Mouse (Mus musculus) limb, embryonic 14.5 days (tissue): ENCODE data around the gene Snrnp27. TPM values are rescaled to one million over a fixed set of nuclear protein-coding genes. Genes with fewer than 3 reads are reported as not detected.

Source experiments
- ATAC-seq: fragments of 200-750 bp; cut with Nextera tagmentation; 2 replicates; pipeline ENCODE4 v1.8.0; 2017; ENCODE audit warnings: low read depth, moderate number of reproducible peaks, moderate TSS enrichment; ENCODE audit not compliant: low FRiP score
- DNase-seq: peaks from one replicate; pipeline ENCODE4 v3.0.0-alpha.2; 2015; ENCODE audit warnings: low spot score
- H3K27ac ChIP-seq: fragments of 300-500 bp; sonication (generic); replicated peaks from 2 replicates; pipeline ENCODE4 v1.5.1; 2014; ENCODE audit warnings: low read depth, mild to moderate bottlenecking, low read length, moderate library complexity, mixed read lengths
- H3K27me3 ChIP-seq: fragments of 300-500 bp; sonication (generic); 2 replicates; pipeline ENCODE4 v1.6.1; 2014; ENCODE audit warnings: low read length, mixed read lengths; ENCODE audit not compliant: control insufficient read depth, insufficient read depth
- H3K36me3 ChIP-seq: fragments of 300-500 bp; sonication (generic); 2 replicates; pipeline ENCODE4 v1.6.1; 2014; ENCODE audit warnings: mild to moderate bottlenecking, low read length, moderate library complexity, mixed read lengths; ENCODE audit not compliant: control insufficient read depth, insufficient read depth
- H3K4me1 ChIP-seq: fragments of 300-500 bp; sonication (generic); 2 replicates; pipeline ENCODE4 v1.6.1; 2014; ENCODE audit warnings: antibody characterized with exemption, low read length, mixed read lengths; ENCODE audit not compliant: control insufficient read depth, insufficient read depth
- H3K4me2 ChIP-seq: fragments of 300-500 bp; sonication (generic); replicated peaks from 2 replicates; pipeline ENCODE4 v1.6.1; 2014; ENCODE audit warnings: low read depth, mild to moderate bottlenecking, low read length, moderate library complexity; ENCODE audit not compliant: severe bottlenecking
- H3K4me3 ChIP-seq: fragments of 300-500 bp; sonication (generic); replicated peaks from 2 replicates; pipeline ENCODE4 v1.5.1; 2014; ENCODE audit warnings: low read length
- H3K9ac ChIP-seq: fragments of 300-500 bp; sonication (generic); 2 replicates; pipeline ENCODE4 v1.6.1; 2014; ENCODE audit warnings: mild to moderate bottlenecking, low read depth, low read length, moderate library complexity; ENCODE audit not compliant: severe bottlenecking
- H3K9me3 ChIP-seq: fragments of 300-500 bp; sonication (generic); 2 replicates; pipeline ENCODE4 v1.6.1; 2016; ENCODE audit warnings: low read length; ENCODE audit not compliant: control insufficient read depth
- POLR2A ChIP-seq: fragments of 200-500 bp; IDR thresholded peaks from 2 replicates; pipeline ENCODE4 v1.8.0; 2012; ENCODE audit warnings: inconsistent platforms, mild to moderate bottlenecking, moderate library complexity, borderline replicate concordance; ENCODE audit not compliant: insufficient read depth, insufficient read length; ENCODE audit errors: extremely low read depth
- WGBS: fragments of 180-500 bp; shearing (Covaris S2); extraction: QIAGEN DNeasy Blood & Tissue Kit; methylation state at CpG from one replicate; pipeline ENCODE4 v1.1.7; 2014; 5-methylcytosine and 5-hydroxymethylcytosine counted together
- polyA plus RNA-seq, 2 experiments: library from polyadenylated mRNA; depleted of rRNA in 1 of 2; stranded (reverse) in 1 of 2; unstranded in 1 of 2; fragments of >200 nt; fragmentation: Nextera tagmentation in 1 of 2; extraction: Ambion mirVana in 1 of 2; gene quantifications; 2 replicates each; pipeline versions ENCODE4 v1.2.1 to v1.2.3; 2012 to 2014

Snrnp27 gene
- polyA plus RNA-seq, 2 experiments: 64.8 to 115 TPM

DNA sequence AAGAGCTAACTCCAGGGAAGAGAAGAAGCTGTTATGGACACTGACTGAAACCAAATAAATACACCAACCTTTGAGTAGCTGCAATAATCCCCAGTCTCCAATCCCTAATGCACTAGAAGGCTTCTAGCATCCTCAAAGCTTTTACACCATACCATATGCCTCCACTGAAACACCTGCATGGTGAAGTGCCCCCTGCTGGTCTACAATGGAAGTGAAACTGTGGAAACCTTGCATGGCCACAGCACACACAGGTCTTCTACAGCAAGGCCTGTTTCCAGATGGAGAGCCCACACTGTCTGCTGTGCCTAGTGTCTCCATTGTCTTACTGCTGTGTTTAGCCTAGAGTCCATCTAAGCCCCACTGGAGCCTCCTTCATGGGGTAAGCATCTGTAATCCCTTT is 10.1 kb upstream of the Snrnp27 start:
- no peak for ATAC-seq
- no peak for TF ChIP-seq POLR2A
- H3K27me3 ChIP-seq: no peaks in the 10 kb centered on the region
- H3K9ac ChIP-seq: no peak overlapping the region
- no peak overlapping the region for H3K4me2 ChIP-seq
- H3K4me1 ChIP-seq: no peaks in the 10 kb centered on the region
- no peak overlapping the region for H3K4me3 ChIP-seq
- H3K36me3 ChIP-seq: peaks cover 57% of the 10 kb centered on the region
- H3K9me3 ChIP-seq: no peaks in the 10 kb centered on the region
- H3K27ac ChIP-seq: no peak overlapping the region
- no peak for DNase-seq

GRCm38 (mm10) chr6:86689671-86690070 is 5.3 kb upstream of the Snrnp27 start:
- no peak overlapping the region for H3K27ac ChIP-seq
- no peak overlapping the region for H3K4me2 ChIP-seq
- H3K27me3 ChIP-seq: no peaks in the 10 kb centered on the region
- ATAC-seq: no peak
- H3K36me3 ChIP-seq: peaks cover 23% of the 10 kb centered on the region
- no peak for TF ChIP-seq POLR2A
- no peak overlapping the region for H3K9ac ChIP-seq
- 92% methylated on average over 3 of the region's 3 CpGs for WGBS
- no peak overlapping the region for H3K4me3 ChIP-seq
- no peaks in the 10 kb centered on the region for H3K9me3 ChIP-seq
- no peaks in the 10 kb centered on the region for H3K4me1 ChIP-seq
- DNase-seq: no peak

GRCm38 (mm10) chr6:86686971-86687370 is 2.6 kb upstream of the Snrnp27 start:
- no peak overlapping the region for H3K9ac ChIP-seq
- no peaks in the 10 kb centered on the region for H3K27me3 ChIP-seq
- ATAC-seq: no peak
- whole genome bisulfite sequencing: 55% methylated on average over 1 of the region's 1 CpGs
- H3K9me3 ChIP-seq: no peaks in the 10 kb centered on the region
- H3K4me1 ChIP-seq: peaks cover 4% of the 10 kb centered on the region; the same call in 1 of the 2 replicates
- no peak overlapping the region for H3K4me2 ChIP-seq
- peaks cover 28% of the 10 kb centered on the region for H3K36me3 ChIP-seq
- DNase-seq: no peak
- no peak for TF ChIP-seq POLR2A
- H3K27ac ChIP-seq: no peak overlapping the region
- no peak overlapping the region for H3K4me3 ChIP-seq

GRCm38 (mm10) chr6:86684655-86685011 is 311 bp upstream of the Snrnp27 start:
- Histone ChIP-seq H3K4me1 (peaks cover 4% of the 10 kb centered on the region; the same call in 1 of the 2 replicates), H3K27me3 (no peaks in the 10 kb centered on the region), H3K9ac (peak overlapping the region; percentile 82), H3K36me3 (peaks cover 31% of the 10 kb centered on the region), H3K9me3 (no peaks in the 10 kb centered on the region), H3K4me2 (peak overlapping the region; percentile 76), H3K4me3 (peak overlapping the region; percentile 83), H3K27ac (peak overlapping the region; percentile 67)
- no peak for DNase-seq
- no peak for TF ChIP-seq POLR2A
- WGBS: 39% methylated on average over 12 of the region's 12 CpGs
- ATAC-seq: peak; percentile 32

- H3K4me2 ChIP-seq: no peak overlapping the region
- no peak overlapping the region for H3K27ac ChIP-seq
- no peaks in the 10 kb centered on the region for H3K27me3 ChIP-seq
- H3K4me1 ChIP-seq: peaks cover 4% of the 10 kb centered on the region; the same call in 1 of the 2 replicates
- DNase-seq (no peak), ATAC-seq (no peak)
- 91% methylated on average over 3 of the region's 3 CpGs for WGBS
- H3K9me3 ChIP-seq: no peaks in the 10 kb centered on the region
- no peak overlapping the region for H3K4me3 ChIP-seq
- no peak for TF ChIP-seq POLR2A
- peaks cover 63% of the 10 kb centered on the region for H3K36me3 ChIP-seq
- no peak overlapping the region for H3K9ac ChIP-seq
Measured at GRCm38 (mm10) chr6:86681289-86681688, 3.0 kb downstream of the Snrnp27 start.

DNA sequence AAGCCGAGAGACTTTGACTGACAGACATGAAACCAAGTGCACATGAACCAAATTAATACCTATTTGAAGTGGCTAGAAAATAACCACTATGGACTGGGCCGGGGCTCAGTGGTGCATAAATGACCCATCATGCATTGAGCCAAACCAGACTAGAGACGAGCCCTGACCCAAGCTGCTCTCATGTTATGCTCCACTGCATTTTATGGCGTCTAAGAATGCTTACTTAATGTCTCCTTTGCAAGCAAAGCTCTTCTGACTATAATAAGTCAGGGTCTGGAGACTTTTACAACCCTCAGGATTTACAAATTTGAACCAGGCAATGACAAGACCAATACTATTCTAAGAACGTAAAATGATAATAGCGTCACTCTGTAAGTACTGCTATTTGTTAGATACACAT is 6.0 kb downstream of the Snrnp27 start:
- H3K4me1 ChIP-seq: no peaks in the 10 kb centered on the region
- no peaks in the 10 kb centered on the region for H3K27me3 ChIP-seq
- no peak overlapping the region for H3K9ac ChIP-seq
- DNase-seq: no peak
- no peak overlapping the region for H3K4me3 ChIP-seq
- H3K27ac ChIP-seq: no peak overlapping the region
- 77% methylated on average over 6 of the region's 6 CpGs for WGBS
- H3K4me2 ChIP-seq: no peak overlapping the region
- peaks cover 91% of the 10 kb centered on the region for H3K36me3 ChIP-seq
- no peaks in the 10 kb centered on the region for H3K9me3 ChIP-seq
- TF ChIP-seq POLR2A: no peak
- no peak for ATAC-seq
